Mouse (Mus musculus) thymus, postnatal 4 days (tissue): ENCODE measurements around the gene Vldlr.

ENCODE experiments used
- DNase-seq: peaks from one replicate; pipeline ENCODE4 v3.0.0; 2021

Gene Vldlr

GRCm38 (mm10) chr19:27239913-27240312 lies 23.6 kb downstream of the Vldlr start:
- no peak for DNase-seq

- DNase-seq = no peak
These were observed 27.2 kb downstream of the Vldlr start for GRCm38 (mm10) chr19:27243527-27243926.

GRCm38 (mm10) chr19:27254756-27255155 lies 38.5 kb downstream of the Vldlr start:
- no peak for DNase-seq

GRCm38 (mm10) chr19:27255678-27256077 lies 39.4 kb downstream of the Vldlr start:
- DNase-seq = no peak

GRCm38 (mm10) chr19:27260102-27260501 lies 43.8 kb downstream of the Vldlr start:
- no peak for DNase-seq

- no peak for DNase-seq
These were observed 44.5 kb downstream of the Vldlr start for GRCm38 (mm10) chr19:27260621-27261278.

- DNase-seq = no peak
These were observed 45.9 kb downstream of the Vldlr start for GRCm38 (mm10) chr19:27262141-27262540.

- DNase-seq = no peak
These were observed 57.1 kb downstream of the Vldlr start for GRCm38 (mm10) chr19:27273385-27273784.

GRCm38 (mm10) chr19:27274382-27274781 lies 58.1 kb downstream of the Vldlr start:
- no peak for DNase-seq

GRCm38 (mm10) chr19:27279174-27279573 lies 62.9 kb downstream of the Vldlr start:
- no peak for DNase-seq
